Comparison of ENCODE assay signal across 8 mouse cellular contexts in genomic region chr3:90515242-90515641, GRCm38 (mm10). TPM values are rescaled to one million over a fixed set of nuclear protein-coding genes. Genes with fewer than 3 reads are reported as not detected.
DNase-seq lines count a peak whose midpoint lies in the region; ATAC-seq and TF ChIP-seq lines count a peak whose summit lies in the region.

No protein-coding gene starts in this region.

- no peaks in the 10 kb centered on the region for H3K9me3 ChIP-seq in CH12.LX (replicated peaks; ENCODE audit: low read length)
- no peaks in the 10 kb centered on the region for H3K9me3 ChIP-seq in heart, embryonic 13.5 days
- H3K9me3 ChIP-seq in kidney, postnatal 0 days (replicated peaks; ENCODE audit: low read length): no peaks in the 10 kb centered on the region

- in situ Hi-C loops in CH12.LX (cut with MboI; ENCODE audit: low pct_ligation_motif_present, low pct_unique_long_range_greater_than_20kb, low sequenced_read_pairs): no loop called here

- H3K4me3 ChIP-seq in CH12.LX (replicated peaks in 1 of 3; ENCODE audit: low read depth in 2 of 3, low read length in 2 of 3, poor library complexity in 1 of 3) (peak overlapping the region; percentile 62 to 67 (median 66)), macrophage (ENCODE audit: inconsistent target) (peak overlapping the region; percentile 90)
- peak overlapping the region; percentile 77 for H3K4me3 ChIP-seq in brown adipose tissue, adult 24 weeks (ENCODE audit: insufficient read depth, low read depth, low read length)
- H3K4me3 ChIP-seq in heart, embryonic 13.5 days: peak overlapping the region; percentile 63
- peak overlapping the region; percentile 46 for H3K4me3 ChIP-seq in kidney, postnatal 0 days (replicated peaks; ENCODE audit: low read depth, low read length)

- TF ChIP-seq CTCF in CH12.LX (conservative IDR thresholded peaks at IDR 0.05 in 1 of 2, IDR thresholded peaks at IDR 0.05 in 1 of 2; ENCODE audit: low read depth in 2 of 2, low read length in 2 of 2): no peak
- no peak for TF ChIP-seq CTCF in kidney, postnatal 0 days (IDR thresholded peaks at IDR 0.05; ENCODE audit: low read depth)

- no peak overlapping the region for H3K27ac ChIP-seq in CH12.LX (ENCODE audit: insufficient read depth, low read depth)
- peak overlapping the region; percentile 92 for H3K27ac ChIP-seq in brown adipose tissue, adult 24 weeks (replicated peaks; ENCODE audit: low read depth, low read length)
- H3K27ac ChIP-seq in heart, embryonic 13.5 days (replicated peaks): peak overlapping the region; percentile 79
- H3K27ac ChIP-seq in kidney, postnatal 0 days: peak overlapping the region; percentile 81
- peak overlapping the region; percentile 63 for H3K27ac ChIP-seq in macrophage

- no peaks in the 10 kb centered on the region for H3K79me2 ChIP-seq in CH12.LX (replicated peaks; ENCODE audit: control insufficient read depth, extremely low read depth, insufficient read depth, poor library complexity, severe bottlenecking)
- H3K79me2 ChIP-seq in macrophage (ENCODE audit: inconsistent target): peaks cover 11% of the 10 kb centered on the region; the same call in 1 of the 2 replicates

- ATAC-seq in heart, embryonic 13.5 days (ENCODE audit: extremely low read depth, insufficient number of reproducible peaks, low FRiP score, low TSS enrichment): no peak
- no peak for ATAC-seq in kidney, postnatal 0 days (replicated peaks; ENCODE audit: low FRiP score, low read depth)
- ATAC-seq in megakaryocyte progenitor cell, adult 5-6 weeks (replicated peaks; ENCODE audit: poor library complexity): no peak

- peak overlapping the region; percentile 78 for H3K9ac ChIP-seq in CH12.LX (ENCODE audit: insufficient read depth, low read depth)
- peak overlapping the region; percentile 82 for H3K9ac ChIP-seq in heart, embryonic 13.5 days
- peak overlapping the region; percentile 58 for H3K9ac ChIP-seq in kidney, postnatal 0 days (ENCODE audit: low read depth, low read length)

- peak overlapping the region; percentile 82 for H3K4me2 ChIP-seq in CH12.LX (ENCODE audit: insufficient read depth, low read depth, poor library complexity, severe bottlenecking)
- H3K4me2 ChIP-seq in heart, embryonic 13.5 days: peak overlapping the region; percentile 96
- H3K4me2 ChIP-seq in kidney, postnatal 0 days (ENCODE audit: low read length): peak overlapping the region; percentile 84

- TF ChIP-seq EP300 in CH12.LX (IDR thresholded peaks at IDR 0.05; ENCODE audit: low read length): no peak

- peaks cover 9 to 18% of the 10 kb centered on the region in 2 experiments; a peak in 2 of 4 replicates for H3K4me1 ChIP-seq in CH12.LX (ENCODE audit: control insufficient read depth in 1 of 2, insufficient read depth in 2 of 2)
- peaks cover 29% of the 10 kb centered on the region for H3K4me1 ChIP-seq in brown adipose tissue, adult 24 weeks (ENCODE audit: control insufficient read depth, insufficient read depth, insufficient read length, low read length)
- peaks cover 27% of the 10 kb centered on the region for H3K4me1 ChIP-seq in heart, embryonic 13.5 days
- H3K4me1 ChIP-seq in kidney, postnatal 0 days (replicated peaks; ENCODE audit: insufficient read depth, low read length): peaks cover 16% of the 10 kb centered on the region

- H3K27me3 ChIP-seq in CH12.LX (replicated peaks): no peaks in the 10 kb centered on the region
- H3K27me3 ChIP-seq in heart, embryonic 13.5 days (replicated peaks): 0 out of 2 replicates have a peak, but pooled peaks cover 9% of the 10 kb centered on the region
- H3K27me3 ChIP-seq in kidney, postnatal 0 days (ENCODE audit: insufficient read depth, low read length): no peaks in the 10 kb centered on the region

- dilution Hi-C loops in CH12.LX (cut with MboI; ENCODE audit: extremely low pct_ligation_motif_present, extremely low pct_unique_long_range_greater_than_20kb, low sequenced_read_pairs): no loop called here

- 17% methylated on average over 1 of the region's 1 CpGs for WGBS in heart, embryonic 13.5 days
- 36% methylated on average over 1 of the region's 1 CpGs for WGBS in kidney, postnatal 0 days
- whole genome bisulfite sequencing in macrophage (ENCODE audit: missing documents): no CpG with 5 or more reads among the region's 1 CpGs

- no peak for TF ChIP-seq RAD21 in CH12.LX (IDR thresholded peaks at IDR 0.05; ENCODE audit: low read depth, low read length)

- no peak for DNase-seq in CH12.LX (ENCODE audit: extremely low read depth)
- peak; percentile 21 for DNase-seq in kidney, postnatal 0 days (ENCODE audit: low spot score)
- no peak for DNase-seq in ovary, adult 18-20 months (ENCODE audit: low spot score)
- no peak for DNase-seq in thymus, postnatal 14 days

- H3K36me3 ChIP-seq in CH12.LX (replicated peaks in 1 of 2; ENCODE audit: control insufficient read depth in 1 of 2, insufficient read depth in 1 of 2, low read length in 1 of 2) (peaks cover 2 to 22% of the 10 kb centered on the region in 2 experiments), macrophage (ENCODE audit: inconsistent target) (no peaks in the 10 kb centered on the region)
- H3K36me3 ChIP-seq in heart, embryonic 13.5 days: peaks cover 11% of the 10 kb centered on the region
- no peaks in the 10 kb centered on the region for H3K36me3 ChIP-seq in kidney, postnatal 0 days (ENCODE audit: insufficient read depth, low read length)

- no peak for TF ChIP-seq POLR2A in CH12.LX (IDR thresholded peaks at IDR 0.05; ENCODE audit: low read depth, low read length)

RNA-seq across cellular contexts. Expression of gene S100a13, which starts 1.0 kb away (rescaled TPM):
- total RNA-seq in CH12.LX (2012; rRNA removed) (35.5 and 37.1 TPM in 2 replicates), CH12.LX (2014; rRNA removed) (37.1 and 41.6 TPM in 2 replicates)
- polyA plus RNA-seq in CH12.LX (2012; ENCODE audit: insufficient read length, low read depth) (19.3 and 22.1 TPM in 2 replicates), macrophage (2018) (61.0 to 85.4 TPM (median 63.2 TPM) in 3 replicates)
- polyA plus RNA-seq in brown adipose tissue, adult 24 weeks (2012; ENCODE audit: insufficient read depth, insufficient read length, missing spikeins): 385 and 454 TPM in 2 replicates
- 70.4 and 73.4 TPM in 2 replicates for polyA plus RNA-seq in heart, embryonic 13.5 days (2015; fragmentation: Nextera tagmentation; extraction: Ambion mirVana)
- polyA plus RNA-seq in kidney, postnatal 0 days (2015; fragmentation: Nextera tagmentation; extraction: Ambion mirVana): 72.2 and 78.5 TPM in 2 replicates
- total RNA-seq in macrophage (2018; cell fraction: chromatin; rRNA removed): 10 to 100 TPM in 8 of 26 experiments, 1 to 10 TPM in 17, not detected in 1; 2.1 to 16.7 (median 6.9) TPM
- total RNA-seq in macrophage (2018; cell fraction: cytosol; rRNA removed): 10 to 100 TPM; 37.2 to 80.5 (median 50.5) TPM
- total RNA-seq in macrophage (2018; cell fraction: nucleus; rRNA removed): 10 to 100 TPM in 23 of 26 experiments, 1 to 10 TPM in 3; 7.9 to 29.7 (median 19.0) TPM
- 49.3 and 59.5 TPM in 2 replicates for total RNA-seq in megakaryocyte progenitor cell, adult 5-6 weeks (2015)
- total RNA-seq in megakaryocyte progenitor cell, adult 5-6 weeks (2017): 84.2 and 96.0 TPM in 2 replicates

RNA-seq across cellular contexts. Expression of gene S100a1, which starts 1.1 kb away (rescaled TPM):
- total RNA-seq in CH12.LX (2012; rRNA removed) (8.9 and 13.2 TPM in 2 replicates), CH12.LX (2014; rRNA removed) (2.6 and 3.8 TPM in 2 replicates)
- polyA plus RNA-seq in CH12.LX (2012; ENCODE audit: insufficient read length, low read depth) (2.7 and 5.0 TPM in 2 replicates), macrophage (2018) (229 to 857 TPM (median 718 TPM) in 3 replicates)
- 1,535 and 1,745 TPM in 2 replicates for polyA plus RNA-seq in brown adipose tissue, adult 24 weeks (2012; ENCODE audit: insufficient read depth, insufficient read length, missing spikeins)
- 203 and 220 TPM in 2 replicates for polyA plus RNA-seq in heart, embryonic 13.5 days (2015; fragmentation: Nextera tagmentation; extraction: Ambion mirVana)
- polyA plus RNA-seq in kidney, postnatal 0 days (2015; fragmentation: Nextera tagmentation; extraction: Ambion mirVana): 336 and 353 TPM in 2 replicates
- 10 to 100 TPM in 5 of 26 experiments, 1 to 10 TPM in 21; 2.8 to 21.7 (median 7.5) TPM for total RNA-seq in macrophage (2018; cell fraction: chromatin; rRNA removed)
- total RNA-seq in macrophage (2018; cell fraction: cytosol; rRNA removed): 100 to 1,000 TPM in 25 of 26 experiments, 10 to 100 TPM in 1; 90.7 to 695 (median 289) TPM
- total RNA-seq in macrophage (2018; cell fraction: nucleus; rRNA removed): 100 to 1,000 TPM in 3 of 26 experiments, 10 to 100 TPM in 23; 19.7 to 144 (median 44.2) TPM
- 123 and 145 TPM in 2 replicates for total RNA-seq in megakaryocyte progenitor cell, adult 5-6 weeks (2015)
- 121 and 131 TPM in 2 replicates for total RNA-seq in megakaryocyte progenitor cell, adult 5-6 weeks (2017)

RNA-seq across cellular contexts. Expression of gene Chtop, which starts 5.9 kb away (rescaled TPM):
- total RNA-seq in CH12.LX (2012; rRNA removed): 88.5 and 106 TPM in 2 replicates
- 130 and 134 TPM in 2 replicates for total RNA-seq in CH12.LX (2014; rRNA removed)
- 126 and 137 TPM in 2 replicates for polyA plus RNA-seq in CH12.LX (2012; ENCODE audit: insufficient read length, low read depth)
- polyA plus RNA-seq in brown adipose tissue, adult 24 weeks (2012; ENCODE audit: insufficient read depth, insufficient read length, missing spikeins): 39.6 and 51.2 TPM in 2 replicates
- polyA plus RNA-seq in heart, embryonic 13.5 days (2015; fragmentation: Nextera tagmentation; extraction: Ambion mirVana): 92.0 and 98.5 TPM in 2 replicates
- 122 and 126 TPM in 2 replicates for polyA plus RNA-seq in kidney, postnatal 0 days (2015; fragmentation: Nextera tagmentation; extraction: Ambion mirVana)
- 10 to 100 TPM; 48.8 to 85.5 (median 71.0) TPM for total RNA-seq in macrophage (2018; cell fraction: chromatin; rRNA removed)
- total RNA-seq in macrophage (2018; cell fraction: cytosol; rRNA removed): 10 to 100 TPM; 54.6 to 73.0 (median 65.6) TPM
- 100 to 1,000 TPM in 1 of 26 experiments, 10 to 100 TPM in 25; 73.6 to 102 (median 89.1) TPM for total RNA-seq in macrophage (2018; cell fraction: nucleus; rRNA removed)
- 50.7 to 64.7 TPM (median 57.9 TPM) in 3 replicates for polyA plus RNA-seq in macrophage (2018)
- 112 and 119 TPM in 2 replicates for total RNA-seq in megakaryocyte progenitor cell, adult 5-6 weeks (2015)
- 96.0 and 114 TPM in 2 replicates for total RNA-seq in megakaryocyte progenitor cell, adult 5-6 weeks (2017)

RNA-seq across cellular contexts. Expression of gene S100a14, which starts 11.4 kb away (rescaled TPM):
- total RNA-seq in CH12.LX (2012; rRNA removed): not detected in 2 replicates
- total RNA-seq in CH12.LX (2014; rRNA removed): not detected in 2 replicates
- not detected in 2 replicates for polyA plus RNA-seq in CH12.LX (2012; ENCODE audit: insufficient read length, low read depth)
- polyA plus RNA-seq in brown adipose tissue, adult 24 weeks (2012; ENCODE audit: insufficient read depth, insufficient read length, missing spikeins): not detected in 2 replicates
- polyA plus RNA-seq in heart, embryonic 13.5 days (2015; fragmentation: Nextera tagmentation; extraction: Ambion mirVana): 0.17 and 0.28 TPM in 2 replicates
- 10.2 and 12.5 TPM in 2 replicates for polyA plus RNA-seq in kidney, postnatal 0 days (2015; fragmentation: Nextera tagmentation; extraction: Ambion mirVana)
- total RNA-seq in macrophage (2018; cell fraction: chromatin; rRNA removed): 1 to 10 TPM in 2 of 26 experiments, under 1 TPM in 2, not detected in 22; 0.46 to 1.2 (median 0.95) TPM
- total RNA-seq in macrophage (2018; cell fraction: cytosol; rRNA removed): not detected
- 1 to 10 TPM in 1 of 26 experiments, under 1 TPM in 3, not detected in 22; 0.35 to 1.0 (median 0.51) TPM for total RNA-seq in macrophage (2018; cell fraction: nucleus; rRNA removed)
- polyA plus RNA-seq in macrophage (2018): not detected in 3 replicates
- total RNA-seq in megakaryocyte progenitor cell, adult 5-6 weeks (2015): not detected in 2 replicates
- 0.33 TPM in 1 of 2 replicates, not detected in the other for total RNA-seq in megakaryocyte progenitor cell, adult 5-6 weeks (2017)

RNA-seq across cellular contexts. Expression of gene S100a16, which starts 21.8 kb away (rescaled TPM):
- not detected in 2 replicates for total RNA-seq in CH12.LX (2012; rRNA removed)
- not detected in 2 replicates for total RNA-seq in CH12.LX (2014; rRNA removed)
- polyA plus RNA-seq in CH12.LX (2012; ENCODE audit: insufficient read length, low read depth): not detected in 2 replicates
- polyA plus RNA-seq in brown adipose tissue, adult 24 weeks (2012; ENCODE audit: insufficient read depth, insufficient read length, missing spikeins): 86.6 and 89.4 TPM in 2 replicates
- polyA plus RNA-seq in heart, embryonic 13.5 days (2015; fragmentation: Nextera tagmentation; extraction: Ambion mirVana): 62.7 and 65.2 TPM in 2 replicates
- 242 and 252 TPM in 2 replicates for polyA plus RNA-seq in kidney, postnatal 0 days (2015; fragmentation: Nextera tagmentation; extraction: Ambion mirVana)
- total RNA-seq in macrophage (2018; cell fraction: chromatin; rRNA removed): 1 to 10 TPM in 1 of 26 experiments, not detected in 25; 8.4 TPM
- total RNA-seq in macrophage (2018; cell fraction: cytosol; rRNA removed): not detected
- total RNA-seq in macrophage (2018; cell fraction: nucleus; rRNA removed): under 1 TPM in 1 of 26 experiments, not detected in 25; 0.99 TPM
- not detected in 3 replicates for polyA plus RNA-seq in macrophage (2018)
- 1.0 TPM in 1 of 2 replicates, not detected in the other for total RNA-seq in megakaryocyte progenitor cell, adult 5-6 weeks (2015)
- total RNA-seq in megakaryocyte progenitor cell, adult 5-6 weeks (2017): not detected in 2 replicates

Comparison
In these comparisons a context has a peak if more than half of its experiments do, and no peak if none do; other contexts are left out.
1. RNA of gene S100a1, which starts 1.1 kb away (polyA plus RNA-seq): 1,535 to 1,745 TPM in brown adipose tissue, adult 24 weeks, 229 to 857 TPM in macrophage, 336 to 353 TPM in kidney, postnatal 0 days and 203 to 220 TPM in heart, embryonic 13.5 days; 2.7 to 5.0 TPM in CH12.LX; every median in the first group is over 10 times any median in the second.
2. Peak in every context shown above with its lines, with median percentiles within 50 percentile points of each other: H3K4me2 ChIP-seq, H3K4me3 ChIP-seq and H3K9ac ChIP-seq.